Mouse (Mus musculus): ENCODE results near the gene Arid1b.

DNA sequence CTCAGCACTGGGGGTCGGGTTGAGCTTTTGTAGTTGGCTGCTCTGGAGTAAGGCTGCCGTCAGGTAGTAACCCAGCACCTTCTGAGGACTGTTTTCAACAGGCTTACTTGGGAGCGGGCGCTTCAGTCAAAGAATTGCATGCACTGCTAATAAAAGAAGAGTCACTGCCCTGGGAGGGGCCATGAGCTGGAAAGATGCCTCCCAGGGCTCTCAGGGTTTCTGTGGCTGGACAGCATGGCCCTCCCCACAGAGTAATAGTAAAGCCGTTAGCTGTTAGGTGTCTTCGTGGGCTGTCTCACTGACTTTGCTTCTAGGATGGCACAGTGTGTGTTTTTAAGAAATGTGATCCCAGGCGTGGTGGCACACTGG lies 138.8 kb downstream of the Arid1b start:
- no peak for TF ChIP-seq CTCF (conservative IDR thresholded peaks at IDR 0.05; ENCODE audit: low read length)
- TF ChIP-seq NANOG (IDR thresholded peaks at IDR 0.05; ENCODE audit: borderline replicate concordance, low read length): no peak
- no peak for TF ChIP-seq POU5F1 (IDR thresholded peaks at IDR 0.05; ENCODE audit: borderline replicate concordance, low read length)

Data from E14TG2a.4 (cell line).